Mouse (Mus musculus) embryonic facial prominence, embryonic 11.5 days (tissue): ENCODE measurements around the gene Iqschfp. TPM values are rescaled to one million over a fixed set of nuclear protein-coding genes. Genes with fewer than 3 reads are reported as not detected.

Source experiments
- ATAC-seq: fragments of 200-750 bp; cut with Nextera tagmentation; replicated peaks from 2 replicates; pipeline ENCODE4 v1.8.0; 2017; ENCODE audit warnings: low read depth; ENCODE audit not compliant: insufficient number of reproducible peaks, low FRiP score, low TSS enrichment
- DNase-seq: peaks from one replicate; pipeline ENCODE4 v3.0.0-alpha.2; 2015; ENCODE audit warnings: low spot score
- H3K27ac ChIP-seq: fragments of 300-500 bp; sonication (generic); replicated peaks from 2 replicates; pipeline ENCODE4 v1.5.1; 2014; ENCODE audit warnings: mild to moderate bottlenecking, low read depth, low read length, control low read depth
- H3K27me3 ChIP-seq: fragments of 300-500 bp; sonication (generic); 2 replicates; pipeline ENCODE4 v1.6.1; 2014; ENCODE audit warnings: mild to moderate bottlenecking, low read length, moderate library complexity, mixed read lengths; ENCODE audit not compliant: control insufficient read depth, insufficient read depth
- H3K36me3 ChIP-seq: fragments of 300-500 bp; sonication (generic); replicated peaks from 2 replicates; pipeline ENCODE4 v1.6.1; 2014; ENCODE audit warnings: low read depth, mild to moderate bottlenecking, low read length, moderate library complexity, mixed read lengths; ENCODE audit not compliant: control insufficient read depth, insufficient read depth
- H3K4me1 ChIP-seq: fragments of 300-500 bp; sonication (generic); 2 replicates; pipeline ENCODE4 v1.6.1; 2014; ENCODE audit warnings: low read length, mixed read lengths; ENCODE audit not compliant: control insufficient read depth, insufficient read depth
- H3K4me2 ChIP-seq: fragments of 300-500 bp; sonication (generic); 2 replicates; pipeline ENCODE4 v1.6.1; 2014; ENCODE audit warnings: low read depth, mild to moderate bottlenecking, control low read depth, low read length, moderate library complexity
- H3K4me3 ChIP-seq: fragments of 300-500 bp; sonication (generic); 2 replicates; pipeline ENCODE4 v1.5.1; 2014; ENCODE audit warnings: low read depth, low read length, control low read depth
- H3K9ac ChIP-seq: fragments of 300-500 bp; sonication (generic); replicated peaks from 2 replicates; pipeline ENCODE4 v1.6.1; 2014; ENCODE audit warnings: mild to moderate bottlenecking, control low read depth, low read length
- H3K9me3 ChIP-seq: fragments of 300-500 bp; sonication (generic); replicated peaks from 2 replicates; pipeline ENCODE4 v1.6.1; 2016; ENCODE audit warnings: mild to moderate bottlenecking, low read length, inconsistent platforms, mixed read lengths; ENCODE audit not compliant: control insufficient read depth
- WGBS: fragments of 180-500 bp; shearing (Covaris S2); extraction: QIAGEN DNeasy Blood & Tissue Kit; methylation state at CpG from one replicate; pipeline ENCODE4 v1.1.7; 2014; 5-methylcytosine and 5-hydroxymethylcytosine counted together
- polyA plus RNA-seq: library from polyadenylated mRNA; unstranded; fragments of >200 nt; fragmentation: Nextera tagmentation; extraction: Ambion mirVana; gene quantifications from 2 replicates; pipeline ENCODE4 v1.2.1, GENCODE M21; 2014

Iqschfp gene
- 0.68 and 0.87 TPM in 2 replicates for polyA plus RNA-seq

GRCm38 (mm10) chr3:67892026-67892705 is at the start of gene Iqschfp, which contains the start of gene Iqcj:
Gene Iqschfp (plus strand): TSS chr3:67892232.
Gene Iqcj (plus strand): TSS chr3:67892220.
- H3K27me3 ChIP-seq, result no peaks in the 10 kb centered on the region
- H3K9ac ChIP-seq, result no peak within 1 kb of the TSS
- no peaks in the 10 kb centered on the region for H3K9me3 ChIP-seq
- H3K27ac ChIP-seq, result no peak within 1 kb of the TSS
- H3K4me1 ChIP-seq, result no peaks in the 10 kb centered on the region
- ATAC-seq (no peak), DNase-seq (no peak)
- no peaks in the 10 kb centered on the region for H3K36me3 ChIP-seq
- 75% methylated on average over 15 of the region's 15 CpGs for WGBS
- no peak within 1 kb of the TSS for H3K4me3 ChIP-seq
- H3K4me2 ChIP-seq, result no peak within 1 kb of the TSS

- 88% methylated on average over 5 of the region's 5 CpGs for whole genome bisulfite sequencing
- Histone ChIP-seq H3K27me3 (no peaks in the 10 kb centered on the region), H3K4me3 (no peak overlapping the region), H3K27ac (no peak overlapping the region), H3K36me3 (no peaks in the 10 kb centered on the region), H3K9ac (no peak overlapping the region), H3K9me3 (no peaks in the 10 kb centered on the region), H3K4me2 (no peak overlapping the region), H3K4me1 (no peaks in the 10 kb centered on the region)
- DNase-seq, result no peak
- ATAC-seq, result no peak
Measured at GRCm38 (mm10) chr3:67852397-67852796, 39.6 kb upstream of the Iqschfp start.

GRCm38 (mm10) chr3:67861524-67861923 is 30.5 kb upstream of the Iqschfp start:
- H3K4me1 ChIP-seq, result no peaks in the 10 kb centered on the region
- ATAC-seq, result no peak
- H3K4me3 ChIP-seq, result no peak overlapping the region
- H3K4me2 ChIP-seq, result no peak overlapping the region
- H3K27ac ChIP-seq, result no peak overlapping the region
- H3K27me3 ChIP-seq, result no peaks in the 10 kb centered on the region
- DNase-seq, result no peak
- H3K9me3 ChIP-seq, result no peaks in the 10 kb centered on the region
- H3K36me3 ChIP-seq, result no peaks in the 10 kb centered on the region
- 82% methylated on average over 3 of the region's 3 CpGs for WGBS
- H3K9ac ChIP-seq, result no peak overlapping the region

GRCm38 (mm10) chr3:67867420-67868065 is 24.5 kb upstream of the Iqschfp start:
- peak; percentile 36 for DNase-seq
- Histone ChIP-seq H3K27ac (no peak overlapping the region), H3K36me3 (no peaks in the 10 kb centered on the region), H3K4me1 (no peaks in the 10 kb centered on the region), H3K4me3 (no peak overlapping the region), H3K27me3 (no peaks in the 10 kb centered on the region), H3K9ac (no peak overlapping the region), H3K9me3 (no peaks in the 10 kb centered on the region), H3K4me2 (no peak overlapping the region)
- WGBS, result 50% methylated on average over 13 of the region's 13 CpGs
- no peak for ATAC-seq

GRCm38 (mm10) chr3:67869424-67869823 is 22.6 kb upstream of the Iqschfp start:
- Histone ChIP-seq H3K36me3 (no peaks in the 10 kb centered on the region), H3K4me2 (no peak overlapping the region), H3K4me3 (no peak overlapping the region), H3K9me3 (no peaks in the 10 kb centered on the region), H3K9ac (no peak overlapping the region), H3K27ac (no peak overlapping the region), H3K27me3 (no peaks in the 10 kb centered on the region), H3K4me1 (no peaks in the 10 kb centered on the region)
- DNase-seq (no peak), ATAC-seq (no peak)
- 86% methylated on average over 1 of the region's 1 CpGs for WGBS

- H3K4me1 ChIP-seq, result no peaks in the 10 kb centered on the region
- H3K9me3 ChIP-seq, result no peaks in the 10 kb centered on the region
- no peak overlapping the region for H3K27ac ChIP-seq
- ATAC-seq (no peak), DNase-seq (no peak)
- H3K4me3 ChIP-seq, result no peak overlapping the region
- 68% methylated on average over 4 of the region's 4 CpGs for WGBS
- H3K4me2 ChIP-seq, result no peak overlapping the region
- H3K9ac ChIP-seq, result no peak overlapping the region
- no peaks in the 10 kb centered on the region for H3K36me3 ChIP-seq
- no peaks in the 10 kb centered on the region for H3K27me3 ChIP-seq
Measured at GRCm38 (mm10) chr3:67877253-67877652, 14.8 kb upstream of the Iqschfp start.

- 68% methylated on average over 3 of the region's 3 CpGs for WGBS
- Histone ChIP-seq H3K4me2 (no peak overlapping the region), H3K9me3 (no peaks in the 10 kb centered on the region), H3K27me3 (no peaks in the 10 kb centered on the region), H3K27ac (no peak overlapping the region), H3K36me3 (no peaks in the 10 kb centered on the region), H3K4me3 (no peak overlapping the region), H3K4me1 (no peaks in the 10 kb centered on the region), H3K9ac (no peak overlapping the region)
- no peak for DNase-seq
- no peak for ATAC-seq
Measured at GRCm38 (mm10) chr3:67884335-67884734, 7.7 kb upstream of the Iqschfp start.

GRCm38 (mm10) chr3:67886176-67886575 is 5.9 kb upstream of the Iqschfp start:
- ATAC-seq (no peak), DNase-seq (no peak)
- Histone ChIP-seq H3K36me3 (no peaks in the 10 kb centered on the region), H3K4me3 (no peak overlapping the region), H3K9me3 (no peaks in the 10 kb centered on the region), H3K27ac (no peak overlapping the region), H3K4me1 (no peaks in the 10 kb centered on the region), H3K4me2 (no peak overlapping the region), H3K9ac (no peak overlapping the region), H3K27me3 (no peaks in the 10 kb centered on the region)
- 96% methylated on average over 1 of the region's 1 CpGs for WGBS
